Mouse (Mus musculus) mature B cell (primary cell): ENCODE results near the gene Atm.

ENCODE experiments used
- in situ Hi-C: fragments of 300-500 bp; cut with MboI; formaldehyde crosslinking; loops from 2 replicates; pipeline ENCODE4 v1.14.3; 2019

The Atm gene

DNA sequence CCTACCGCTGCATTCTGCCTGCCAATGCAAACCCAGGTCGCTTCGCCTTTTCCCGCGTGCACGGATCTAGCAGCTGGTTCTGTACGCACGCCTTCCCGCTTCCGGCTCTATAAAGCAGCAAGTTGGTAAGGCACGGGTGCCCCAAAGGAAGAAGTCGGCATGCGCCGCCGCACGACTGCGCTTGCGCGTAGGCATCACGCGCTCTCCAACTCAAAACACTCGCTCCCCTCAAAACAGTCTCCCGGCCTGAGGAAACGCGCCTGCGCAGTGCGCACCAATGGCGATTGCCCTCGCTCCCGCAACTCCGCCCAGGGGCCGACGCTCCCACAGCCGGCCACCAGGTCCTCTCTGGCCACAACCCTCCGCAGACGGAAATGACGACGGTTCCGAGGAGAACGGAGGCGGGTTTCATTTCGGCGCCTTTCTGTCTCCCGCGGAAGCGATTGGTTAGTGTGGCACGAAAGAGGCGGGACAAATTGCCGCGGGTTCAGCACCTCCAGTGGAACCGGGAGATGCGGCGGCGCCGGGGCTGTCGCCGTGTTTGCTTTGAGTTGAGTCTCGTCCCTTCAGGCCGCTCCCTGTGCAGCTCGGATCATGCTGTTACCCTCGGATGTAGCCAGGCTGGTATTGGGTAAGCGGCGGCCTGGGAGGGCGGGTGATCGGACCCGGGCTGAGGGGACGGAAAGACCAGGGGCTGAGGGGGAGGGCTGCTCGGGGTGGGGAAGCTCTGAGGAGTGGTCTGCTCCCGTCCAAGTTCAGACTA, at the start of gene Atm, which contains the start of gene Npat:
Atm (minus strand) TSS at position 183 of the 763 bp plus-strand sequence.
Npat (plus strand) TSS at position 490 of the 763 bp plus-strand sequence.
- in situ Hi-C loops, result no loop called here

DNA sequence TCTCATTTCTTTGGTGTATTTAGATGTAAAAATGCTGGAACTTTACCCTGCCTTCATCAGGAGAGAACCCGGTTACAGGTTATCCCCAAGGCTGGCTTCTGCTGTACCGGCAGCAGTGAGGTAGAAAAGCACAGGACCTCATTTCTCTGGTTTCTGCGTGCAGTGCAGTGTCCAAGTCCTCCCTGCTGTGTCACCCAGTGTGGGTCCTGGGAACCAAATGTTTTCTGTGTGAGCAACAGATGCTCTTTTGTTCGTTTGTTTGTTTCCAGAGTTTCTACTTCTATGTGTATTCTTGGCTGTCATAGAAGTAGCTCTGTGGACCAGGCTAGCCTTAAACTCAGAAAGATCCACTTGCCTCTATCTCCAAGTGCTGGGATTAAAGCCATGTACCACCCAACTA, 45.3 kb upstream of the Atm start:
- in situ Hi-C loops, result no loop called here

DNA sequence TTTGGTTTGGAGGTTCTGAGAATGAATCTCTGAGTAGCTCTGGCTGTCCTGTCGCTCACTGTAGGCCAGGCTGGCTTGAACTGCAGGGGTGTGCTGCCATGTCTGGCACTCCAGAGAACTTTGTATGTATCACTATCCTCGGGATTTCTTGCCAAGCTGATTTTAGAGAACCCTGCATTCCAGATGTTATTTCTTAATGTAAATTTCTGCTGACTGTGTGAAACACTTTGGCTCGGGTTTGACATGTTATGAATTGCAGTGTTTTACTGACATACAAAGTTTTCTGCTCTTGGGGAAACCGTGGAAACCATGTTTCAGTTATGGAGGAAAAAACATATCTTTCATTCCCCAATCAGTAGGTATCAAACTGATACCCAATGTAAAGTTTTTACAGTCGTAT, 39.2 kb upstream of the Atm start:
- in situ Hi-C loops, result no loop called here

DNA sequence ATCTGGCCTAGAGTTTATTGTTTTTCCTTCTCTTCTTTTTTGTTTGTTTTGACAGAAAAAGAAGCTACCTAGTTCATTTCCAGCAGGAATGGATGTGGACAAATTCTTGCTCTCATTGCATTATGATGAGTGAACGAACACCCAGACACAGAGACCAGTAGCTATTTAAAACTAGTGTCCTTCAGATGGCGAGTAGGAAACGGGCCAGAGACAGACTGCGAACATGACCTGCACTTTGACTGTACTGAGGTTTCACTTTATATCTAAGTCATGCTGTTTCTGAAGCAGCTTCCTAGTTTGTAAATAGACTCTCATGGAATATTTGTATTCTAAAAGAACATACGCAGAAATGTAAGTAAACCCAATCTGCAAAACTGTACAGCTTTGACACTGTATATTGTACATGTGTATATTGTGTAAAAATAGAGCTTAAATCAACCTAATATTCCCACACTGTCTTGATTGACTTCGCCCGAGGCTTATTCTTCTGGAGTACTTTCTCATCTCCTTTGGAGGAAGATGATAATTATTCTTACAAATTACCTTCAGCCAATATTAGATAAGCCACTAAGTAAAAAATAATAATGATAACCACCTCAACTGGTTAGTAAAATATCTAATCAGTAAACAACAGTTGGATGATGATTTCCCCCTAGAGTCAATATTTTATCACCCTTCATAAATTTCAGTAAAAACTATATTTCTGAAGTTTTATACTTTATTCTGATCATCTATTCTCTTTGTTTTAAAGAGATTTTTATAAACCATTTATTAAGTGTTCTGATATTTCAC, 36.2 kb upstream of the Atm start:
- in situ Hi-C loops, result no loop called here

DNA sequence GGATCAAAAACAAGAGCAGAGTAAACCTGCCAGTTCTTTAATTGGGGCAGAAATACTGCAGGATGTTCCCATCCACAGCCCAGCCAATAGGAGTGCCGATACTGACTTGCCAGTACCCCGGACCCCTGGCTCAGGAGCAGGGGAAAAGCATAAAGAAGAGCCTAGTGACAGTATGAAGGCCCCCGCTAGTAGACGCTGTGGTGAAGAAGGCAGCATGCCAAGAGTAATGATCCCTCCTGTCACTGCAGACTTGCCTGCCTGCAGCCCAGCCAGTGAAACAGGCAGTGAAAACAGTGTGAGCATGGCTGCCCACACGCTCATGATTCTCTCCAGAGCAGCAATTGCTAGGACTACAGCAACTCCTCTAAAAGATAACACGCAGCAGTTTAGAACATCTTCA, 34.1 kb upstream of the Atm start:
- in situ Hi-C loops, result no loop called here

DNA sequence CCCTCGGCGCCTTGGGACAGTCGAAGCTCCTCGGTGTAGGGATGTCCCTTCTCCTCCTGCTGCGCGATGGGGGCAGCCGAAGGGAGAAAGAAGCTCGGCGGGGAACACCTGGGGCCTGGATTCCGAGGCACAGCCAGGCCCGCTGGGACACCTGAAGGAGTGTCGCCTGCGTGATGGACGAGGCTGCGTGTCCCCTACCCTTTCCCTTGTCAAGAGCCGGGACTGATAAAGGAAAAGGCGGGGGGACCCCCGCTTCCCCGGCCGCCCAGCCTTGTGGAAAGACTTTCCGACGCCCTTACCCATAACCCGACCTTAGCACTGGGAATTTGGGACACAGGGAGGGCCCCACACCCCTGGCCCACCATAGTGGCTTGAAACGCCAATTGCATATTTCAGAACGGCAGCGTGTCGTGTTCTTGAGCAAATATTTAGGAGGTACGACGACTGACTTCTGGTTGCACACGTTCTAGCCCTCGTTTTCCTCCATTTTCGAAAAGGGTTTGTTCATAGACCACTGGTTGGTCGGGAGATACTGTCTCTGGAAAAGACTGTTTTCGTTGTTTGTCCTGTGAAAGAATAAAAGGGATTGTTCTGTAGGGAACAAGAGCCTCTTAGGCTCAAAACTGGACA, 911 bp upstream of the Atm start:
- in situ Hi-C loops, result no loop called here

DNA sequence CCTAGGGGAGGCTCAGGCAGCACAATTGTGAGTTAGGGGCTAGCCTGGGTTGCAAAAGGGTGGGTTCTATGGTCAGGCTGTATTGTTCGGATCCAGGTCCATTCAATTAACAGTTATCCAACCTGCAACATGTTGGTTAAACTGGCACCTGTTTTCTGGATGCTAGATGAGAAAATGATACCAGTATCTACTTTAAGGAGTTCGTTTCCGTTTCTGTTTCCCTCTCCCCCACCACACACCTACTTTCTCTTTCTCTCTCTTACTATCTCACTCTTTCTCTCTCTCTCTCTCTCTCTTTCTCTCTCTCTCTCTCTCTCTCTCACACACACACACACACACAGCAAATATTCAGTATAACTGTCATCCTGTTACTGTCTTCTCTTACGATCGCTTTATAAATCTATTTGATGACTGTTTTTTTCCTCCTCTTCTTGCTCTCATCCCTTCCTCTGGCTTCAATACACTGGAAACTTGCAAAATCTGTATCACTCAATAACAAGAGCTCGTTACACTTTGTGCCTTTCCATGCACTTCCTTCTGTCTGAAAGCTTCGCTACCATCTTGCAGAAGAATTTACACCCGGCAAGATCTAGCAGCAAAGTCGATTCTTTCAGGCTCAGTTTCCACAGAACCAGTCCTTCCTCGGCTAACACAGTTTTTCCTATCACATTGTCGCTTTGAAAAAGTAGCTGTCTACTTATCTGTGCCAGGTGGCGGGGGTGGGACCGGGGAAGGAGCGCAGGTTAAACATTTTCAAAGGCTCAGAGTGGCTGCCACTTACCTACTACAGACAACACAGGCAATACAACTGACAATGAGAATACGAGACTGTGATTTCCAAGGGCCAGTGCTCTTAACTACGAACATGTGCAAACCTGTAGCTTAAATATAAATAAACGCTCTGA, 872 bp downstream of the Atm start:
- in situ Hi-C loops, result no loop called here

DNA sequence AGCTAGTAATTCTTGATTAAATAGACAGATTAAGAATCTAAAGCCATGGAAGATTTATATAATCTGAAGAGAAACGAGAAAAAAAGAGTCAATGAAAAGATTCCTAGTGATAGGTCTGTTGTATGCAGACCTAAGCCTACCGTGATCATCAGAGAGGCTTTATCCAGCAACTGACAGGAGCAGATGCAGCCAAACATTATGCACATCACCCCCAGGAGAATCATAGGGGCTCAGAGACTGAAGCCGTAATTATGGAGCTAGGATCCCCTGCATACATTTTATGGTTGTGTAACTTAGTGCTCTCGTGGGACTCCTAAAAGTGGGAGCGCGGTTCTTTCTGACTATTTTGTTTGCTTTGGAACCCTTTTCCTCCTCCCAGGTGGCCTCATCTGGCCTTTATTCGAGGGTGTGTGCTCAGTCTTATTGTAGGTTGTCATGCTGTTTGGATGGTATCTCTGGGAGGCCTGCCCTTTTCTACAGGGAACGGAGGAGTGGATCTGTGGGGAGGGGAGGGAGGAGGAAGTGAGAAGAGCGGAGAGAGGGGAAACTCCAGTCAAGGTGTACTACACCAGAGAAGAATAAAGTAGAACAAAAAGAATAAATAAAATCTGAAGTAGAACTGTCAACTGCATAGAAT, 19.0 kb downstream of the Atm start:
- in situ Hi-C loops, result no loop called here

DNA sequence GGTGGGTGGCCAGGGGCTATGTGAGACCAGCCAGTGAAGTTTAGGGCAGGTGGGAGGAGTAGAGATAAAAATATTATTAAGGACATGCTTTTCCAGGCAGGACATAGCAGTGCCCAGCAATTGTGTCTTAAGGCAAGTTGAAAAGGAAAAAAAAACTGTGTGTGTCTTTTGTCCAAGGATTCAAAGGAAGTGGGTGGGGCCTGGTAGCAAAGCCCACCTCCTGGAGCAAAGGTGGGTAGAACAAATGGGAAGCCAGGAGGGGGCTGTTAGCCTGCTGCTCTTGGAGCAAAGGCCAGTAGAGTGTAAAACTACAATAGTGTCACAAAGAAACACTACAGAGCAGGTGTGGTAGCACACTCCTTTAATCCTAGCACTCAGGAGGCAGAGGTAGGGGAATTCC, 22.4 kb downstream of the Atm start:
- in situ Hi-C loops, result no loop called here

DNA sequence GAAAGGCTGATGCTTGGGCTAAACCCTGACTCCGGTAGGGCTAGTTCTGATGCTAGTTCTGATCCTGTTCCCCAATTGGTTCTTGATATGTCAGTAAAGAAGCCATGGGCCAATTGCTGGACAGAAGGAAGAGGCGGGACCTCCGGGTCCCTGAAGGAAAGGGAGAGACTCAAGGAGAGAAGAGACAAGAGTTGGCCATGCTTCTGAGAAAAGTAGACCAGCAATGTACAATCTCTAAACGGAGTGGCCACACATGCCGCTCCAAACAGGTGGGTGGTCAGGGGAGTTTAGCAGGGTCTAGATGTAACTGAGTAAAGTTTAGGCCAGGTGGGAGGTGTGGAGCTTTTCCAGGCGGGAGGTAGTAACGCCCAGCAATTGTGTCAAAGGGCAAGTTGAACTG, 28.5 kb downstream of the Atm start:
- in situ Hi-C loops, result no loop called here

DNA sequence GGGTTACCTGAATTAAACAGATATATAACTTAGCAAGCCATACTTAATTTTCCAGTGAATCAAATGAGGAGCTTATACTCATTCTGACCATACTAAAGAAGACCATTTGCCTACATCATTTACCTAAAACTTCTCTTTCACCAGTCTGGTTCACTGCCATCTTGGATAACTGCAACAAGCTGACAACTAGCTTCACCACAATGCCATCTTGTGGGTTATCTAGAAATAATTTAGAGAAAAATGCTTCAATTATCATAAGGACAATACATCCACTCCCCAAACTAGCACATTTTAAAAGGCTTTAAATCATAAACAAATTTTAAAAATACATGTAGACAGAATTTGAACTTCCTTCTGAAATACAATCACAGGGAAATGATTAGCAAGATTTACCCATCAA, 50.7 kb downstream of the Atm start:
- in situ Hi-C loops, result no loop called here

DNA sequence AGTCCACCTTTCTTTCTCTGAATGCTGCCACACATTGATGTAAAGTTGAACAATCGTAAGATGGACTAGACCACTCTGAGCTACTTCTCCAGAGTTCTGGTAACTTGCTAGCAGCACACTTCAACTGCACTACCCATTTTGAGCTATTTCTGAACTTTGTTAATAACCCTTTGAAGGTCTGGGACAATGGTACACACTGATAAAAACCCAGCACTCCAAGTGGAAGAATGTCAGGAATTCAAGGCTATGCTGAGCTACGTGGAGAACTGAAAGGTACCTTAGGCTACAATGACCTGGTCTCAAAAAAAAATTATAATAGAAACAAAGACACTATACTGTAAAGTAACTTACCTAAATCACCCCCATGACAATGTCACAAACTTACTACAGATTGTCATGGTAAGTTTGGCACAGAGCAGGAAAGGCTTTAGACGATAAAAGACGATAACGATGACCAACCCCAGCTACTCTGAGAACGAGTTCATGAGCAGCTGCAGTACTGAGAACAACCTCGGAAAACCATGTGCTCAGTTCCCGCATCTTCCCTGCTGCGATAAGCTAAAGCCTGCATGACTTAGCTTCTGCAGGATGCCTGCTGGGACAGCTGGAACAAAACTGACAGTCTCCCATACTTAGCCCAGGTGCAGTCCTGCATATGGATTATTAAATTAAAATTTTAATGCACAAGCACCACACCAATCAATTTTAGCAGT, 63.6 kb downstream of the Atm start:
- in situ Hi-C loops, result no loop called here

DNA sequence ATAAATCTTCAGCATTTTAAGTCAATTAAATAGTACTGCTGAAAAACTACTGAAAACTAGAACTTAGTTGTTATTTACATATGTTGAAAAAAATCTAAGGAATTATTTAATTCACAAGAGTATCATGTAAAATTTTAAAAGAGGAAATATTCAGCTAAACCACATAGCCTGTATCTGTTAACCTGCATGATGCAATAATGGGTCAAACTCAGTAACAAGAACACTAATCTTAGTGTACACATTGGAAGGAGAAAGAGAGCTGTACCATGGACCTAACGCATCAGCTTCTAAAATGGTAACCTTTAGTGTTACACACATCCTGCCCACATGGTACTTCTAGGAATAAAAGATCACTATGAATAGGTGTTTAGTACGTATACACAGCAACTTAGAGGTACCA, 84.5 kb downstream of the Atm start:
- in situ Hi-C loops, result no loop called here

DNA sequence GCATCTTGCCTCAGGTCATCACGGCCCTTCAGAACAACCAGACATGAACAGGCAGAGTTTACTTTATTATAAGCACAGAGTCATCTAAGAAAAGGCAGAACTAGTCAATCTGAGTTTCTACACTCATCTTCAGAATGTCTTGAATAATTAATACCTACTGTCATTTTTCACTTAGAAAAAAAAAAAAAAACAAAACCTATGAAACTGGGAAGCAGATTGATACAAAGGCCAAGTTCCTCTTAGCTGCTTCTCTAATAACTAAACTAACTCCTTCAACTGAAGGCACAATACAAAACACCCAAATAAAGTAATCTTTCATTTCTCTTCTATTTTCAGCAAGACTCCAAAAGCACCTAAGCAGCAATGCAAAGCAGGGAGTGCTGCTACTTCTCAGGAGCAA, 85.9 kb downstream of the Atm start:
- in situ Hi-C loops, result no loop called here

DNA sequence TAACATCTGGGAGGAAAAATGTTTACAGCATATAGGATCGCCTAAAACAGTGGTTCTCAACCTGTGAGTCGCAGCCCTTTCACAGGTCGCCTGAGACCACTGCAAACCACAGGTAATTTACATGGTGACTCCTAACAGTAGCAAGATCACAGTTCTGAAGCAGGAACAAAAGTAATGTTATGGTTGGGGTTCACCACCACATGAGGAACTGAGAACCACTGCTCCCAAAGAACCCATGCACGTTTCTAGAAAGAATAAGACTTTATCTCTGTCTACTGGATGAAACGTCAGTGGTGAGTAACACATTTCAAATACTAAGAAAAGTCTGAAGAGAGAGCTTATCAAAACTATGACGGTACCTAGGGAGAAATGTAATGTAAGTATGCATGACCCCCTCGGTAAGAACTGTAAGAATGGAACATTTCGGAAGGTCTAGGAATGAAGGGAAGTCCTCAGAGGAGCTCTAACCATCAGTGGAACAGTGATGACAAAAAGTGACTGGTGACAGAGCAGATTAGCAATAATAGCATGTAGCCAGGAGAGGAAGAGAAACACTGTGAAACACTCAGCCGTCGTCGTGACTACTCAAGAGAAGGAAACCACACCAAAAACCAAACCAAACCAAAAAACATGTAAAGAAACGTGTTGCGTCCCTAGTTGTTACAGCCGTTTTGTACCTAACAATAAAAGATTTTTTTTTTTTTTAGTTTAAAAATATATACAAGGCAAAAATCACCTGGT, 100.5 kb downstream of the Atm start:
- in situ Hi-C loops, result no loop called here

DNA sequence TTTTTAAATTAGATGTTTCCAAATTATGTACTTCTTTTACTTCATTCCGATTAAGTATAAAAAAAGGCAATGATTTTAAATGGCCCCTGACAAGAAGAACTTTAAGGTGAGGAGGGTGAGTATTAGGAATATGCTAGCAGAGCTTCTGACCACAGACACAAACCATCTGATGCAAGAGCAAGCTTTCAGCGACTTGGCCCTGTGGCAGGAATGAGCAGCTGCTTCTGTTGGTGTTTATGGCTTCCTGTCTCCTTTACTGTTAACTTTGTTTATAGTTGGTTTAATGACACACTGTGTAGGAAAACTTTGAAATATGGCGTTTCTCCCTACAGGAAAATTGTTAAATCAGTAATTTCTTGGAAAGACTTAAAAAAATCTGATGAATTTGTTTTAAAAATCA, 108.9 kb downstream of the Atm start:
- in situ Hi-C loops, result no loop called here

DNA sequence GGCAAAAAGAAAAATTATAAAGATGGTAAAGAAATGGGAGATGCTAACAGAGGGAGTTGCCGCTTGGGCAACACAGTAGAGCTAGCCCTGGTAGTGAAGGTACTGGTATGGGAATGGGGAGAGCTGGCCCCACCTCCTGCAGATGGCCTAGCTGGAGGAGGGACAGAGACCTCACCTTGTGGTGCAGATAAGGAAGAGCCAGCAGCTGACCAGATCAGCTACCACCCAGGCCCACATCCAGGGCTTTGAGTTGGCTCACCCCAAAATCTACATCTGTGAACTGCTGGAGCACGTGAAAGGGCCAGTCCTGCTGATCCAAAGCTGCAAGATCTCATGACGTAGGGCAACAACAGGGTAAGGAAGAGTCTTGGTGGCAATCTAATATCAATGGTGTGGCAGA, 109.8 kb downstream of the Atm start:
- in situ Hi-C loops, result no loop called here

DNA sequence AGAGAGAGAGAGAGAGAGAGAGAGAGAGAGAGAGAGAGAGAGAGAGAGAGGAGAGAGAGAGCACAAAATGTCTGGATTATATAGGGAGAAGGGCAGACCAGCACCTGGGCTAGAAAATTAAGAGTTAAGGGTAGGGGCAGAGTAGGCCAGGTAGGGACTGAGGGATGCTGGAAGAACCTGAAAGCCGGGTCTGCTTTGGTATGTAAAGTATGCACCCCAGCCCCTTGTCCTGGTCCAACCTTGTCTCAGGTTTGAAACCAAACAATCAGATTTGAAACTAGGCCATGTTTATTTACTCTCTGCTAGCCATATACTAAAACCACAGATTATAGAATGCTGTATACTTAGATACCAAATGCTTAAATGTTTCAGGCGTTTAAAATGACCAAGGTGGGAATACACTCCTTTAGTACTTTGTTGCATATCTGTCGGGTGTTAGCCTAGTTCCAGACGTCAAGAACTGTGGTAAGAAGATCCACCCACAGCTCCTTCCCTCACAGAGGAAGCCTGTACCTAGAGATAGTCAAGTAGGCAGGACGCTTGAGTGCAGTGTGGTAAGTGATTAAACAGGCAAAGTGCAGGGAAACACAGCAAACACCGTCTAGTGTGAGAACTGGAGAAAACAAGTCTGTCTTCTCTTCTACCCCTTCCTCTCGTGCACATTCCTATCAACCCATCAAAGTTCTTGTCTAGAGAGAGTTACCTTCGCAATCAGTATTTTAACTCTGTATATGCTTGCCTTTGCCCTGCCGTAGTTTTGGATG, 114.2 kb downstream of the Atm start:
- in situ Hi-C loops, result no loop called here

DNA sequence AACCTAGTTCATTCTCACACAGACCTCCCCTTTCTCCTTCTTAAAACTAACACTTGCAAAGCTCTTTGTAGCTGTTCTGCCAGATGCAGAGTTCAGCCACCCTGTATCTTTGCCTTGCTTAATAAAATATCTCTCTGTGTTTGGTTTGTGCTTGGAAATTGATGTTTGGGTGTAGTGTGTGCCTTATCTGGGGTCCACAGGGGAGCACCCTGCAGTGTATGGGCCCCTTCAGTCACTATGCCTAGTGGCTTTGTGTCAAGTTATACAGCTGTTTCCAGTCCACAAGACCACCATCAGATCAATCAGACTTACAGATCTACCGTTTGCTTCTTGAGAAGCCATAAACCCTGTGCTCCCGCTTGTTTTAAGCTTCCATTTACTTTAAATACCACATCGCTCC, 127.1 kb downstream of the Atm start:
- in situ Hi-C loops, result no loop called here
